Mouse (Mus musculus) intestine, embryonic 16.5 days (tissue): ENCODE data around the gene Cyp2j12. TPM values are rescaled to one million over a fixed set of nuclear protein-coding genes. Genes with fewer than 3 reads are reported as not detected.
A peak's percentile ranks its signal among the peaks of the same experiment; 100 is the strongest.
"Not testable (repeated sequence)": the region's sequence is repeated elsewhere in the genome, so short reads cannot be mapped to it uniquely, and the experiment has no call there.

ENCODE experiments used
- ATAC-seq: fragments of 200-750 bp; cut with Nextera tagmentation; 2 replicates; pipeline ENCODE4 v1.8.0; 2017; ENCODE audit warnings: moderate TSS enrichment, moderate library complexity
- H3K27ac ChIP-seq: fragments of 300-500 bp; sonication (generic); 2 replicates; pipeline ENCODE4 v1.5.1; 2014; ENCODE audit warnings: mild to moderate bottlenecking, low read length
- H3K27me3 ChIP-seq: fragments of 300-500 bp; sonication (generic); replicated peaks from 2 replicates; pipeline ENCODE4 v1.6.1; 2014; ENCODE audit warnings: low read length, control low read depth, mixed read lengths; ENCODE audit not compliant: control insufficient read depth, insufficient read depth
- H3K36me3 ChIP-seq: fragments of 300-500 bp; sonication (generic); 2 replicates; pipeline ENCODE4 v1.6.1; 2014; ENCODE audit warnings: low read length, control low read depth; ENCODE audit not compliant: control insufficient read depth, insufficient read depth
- H3K4me1 ChIP-seq: fragments of 300-500 bp; sonication (generic); 2 replicates; pipeline ENCODE4 v1.6.1; 2014; ENCODE audit warnings: low read length, control low read depth, mixed read lengths; ENCODE audit not compliant: control insufficient read depth, insufficient read depth
- H3K4me2 ChIP-seq: fragments of 300-500 bp; sonication (generic); 2 replicates; pipeline ENCODE4 v1.6.1; 2014; ENCODE audit warnings: low read depth, low read length, control low read depth
- H3K4me3 ChIP-seq: fragments of 300-500 bp; sonication (generic); 2 replicates; pipeline ENCODE4 v1.5.1; 2014; ENCODE audit warnings: mild to moderate bottlenecking, low read length
- H3K9ac ChIP-seq: fragments of 300-500 bp; sonication (generic); 2 replicates; pipeline ENCODE4 v1.6.1; 2014; ENCODE audit warnings: low read depth, low read length
- H3K9me3 ChIP-seq: fragments of 300-500 bp; sonication (generic); 2 replicates; pipeline ENCODE4 v1.6.1; 2016; ENCODE audit warnings: low read length, control low read depth; ENCODE audit not compliant: control insufficient read depth
- WGBS: fragments of 180-500 bp; shearing (Covaris S2); extraction: QIAGEN DNeasy Blood & Tissue Kit; methylation state at CpG from one replicate; pipeline ENCODE4 v1.1.7; 2014; 5-methylcytosine and 5-hydroxymethylcytosine counted together
- polyA plus RNA-seq: library from polyadenylated mRNA; unstranded; fragments of >200 nt; fragmentation: Nextera tagmentation; extraction: Ambion mirVana; gene quantifications from 2 replicates; pipeline ENCODE4 v1.2.1, GENCODE M21; 2015

Gene Cyp2j12
- polyA plus RNA-seq, 1 experiment from 2014 or later: not detected

DNA sequence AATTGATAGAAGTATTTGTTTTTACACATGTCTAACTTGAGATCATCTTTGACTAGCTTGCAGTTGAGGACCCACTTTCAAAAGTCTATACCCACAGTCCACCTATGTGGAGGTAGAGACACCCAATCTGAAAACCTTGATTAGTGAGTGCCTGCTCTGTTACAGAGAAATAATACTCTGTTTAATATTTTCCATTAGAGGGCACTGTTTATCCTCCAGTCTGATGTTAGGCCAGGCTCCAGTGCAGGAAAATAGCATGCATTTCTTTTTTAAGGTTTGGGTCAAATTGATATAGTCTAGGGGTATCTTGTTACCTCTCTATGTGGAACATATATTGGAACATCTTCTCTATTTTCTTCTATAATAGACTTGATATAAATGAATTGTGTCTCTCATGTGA, 49.1 kb downstream of the Cyp2j12 start:
- no peaks in the 10 kb centered on the region for H3K4me1 ChIP-seq
- H3K4me3 ChIP-seq: no peak overlapping the region
- H3K4me2 ChIP-seq: no peak overlapping the region
- no peaks in the 10 kb centered on the region for H3K27me3 ChIP-seq
- H3K9me3 ChIP-seq: no peaks in the 10 kb centered on the region
- ATAC-seq: no peak
- no peaks in the 10 kb centered on the region for H3K36me3 ChIP-seq
- no peak overlapping the region for H3K27ac ChIP-seq
- no peak overlapping the region for H3K9ac ChIP-seq

DNA sequence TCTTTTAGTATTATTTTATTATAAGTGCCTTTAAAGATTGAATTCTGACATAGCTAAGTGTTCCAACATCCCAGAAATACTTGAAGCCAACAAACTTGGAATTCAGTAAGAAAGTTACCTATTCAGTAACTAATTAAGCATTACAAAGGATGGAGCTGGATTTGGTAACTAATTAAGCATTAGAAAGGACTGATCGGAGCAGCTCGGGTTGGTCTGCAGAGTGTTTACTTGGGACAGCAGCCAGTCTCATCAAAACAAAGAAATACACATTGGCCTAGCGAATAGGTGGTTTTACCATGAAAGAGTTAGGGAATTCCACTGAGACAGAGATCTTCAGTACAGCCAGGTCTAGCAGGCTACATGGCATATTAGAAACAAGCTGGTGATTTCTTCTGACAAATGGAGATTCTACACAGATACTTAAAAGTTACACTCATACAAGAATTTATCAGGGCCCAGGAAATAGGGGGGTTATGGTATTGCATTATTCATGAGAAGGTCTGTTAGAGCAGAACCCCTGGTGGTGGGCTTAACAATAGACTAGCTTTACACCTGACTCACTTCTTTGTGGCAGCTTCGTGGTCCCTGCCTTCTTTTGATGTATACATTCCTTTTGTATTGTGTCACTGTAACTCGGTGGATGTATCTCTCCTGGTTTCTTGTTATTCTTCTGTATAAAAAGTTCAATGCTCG, 51.5 kb downstream of the Cyp2j12 start:
- not testable (repeated sequence) for H3K27me3 ChIP-seq, H3K9ac ChIP-seq, ATAC-seq, H3K4me1 ChIP-seq, H3K36me3 ChIP-seq, H3K9me3 ChIP-seq, H3K4me2 ChIP-seq, H3K27ac ChIP-seq, H3K4me3 ChIP-seq
- WGBS: 58% methylated on average over 6 of the region's 6 CpGs

DNA sequence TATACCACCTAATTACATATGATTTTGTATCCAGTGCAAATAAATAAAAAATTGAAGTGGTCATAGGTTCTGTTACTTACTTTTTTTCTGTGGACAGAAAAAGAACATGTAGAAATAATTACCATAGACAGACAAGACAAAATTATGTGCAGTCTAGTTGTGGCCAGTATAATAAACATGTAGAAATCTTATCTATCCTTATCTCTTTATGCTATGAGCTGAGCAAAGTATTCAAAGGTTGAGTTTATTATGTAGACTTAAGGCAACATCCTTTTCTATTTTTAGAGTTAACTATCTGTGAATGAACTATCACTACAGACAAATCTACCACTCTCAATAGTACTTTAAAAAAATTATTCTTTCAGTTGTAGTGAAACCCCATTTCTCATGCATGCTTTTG, 62.6 kb downstream of the Cyp2j12 start:
- no peak overlapping the region for H3K9ac ChIP-seq
- H3K4me1 ChIP-seq: peaks cover 4% of the 10 kb centered on the region; the same call in 1 of the 2 replicates
- H3K4me3 ChIP-seq: no peak overlapping the region
- H3K36me3 ChIP-seq: no peaks in the 10 kb centered on the region
- H3K27me3 ChIP-seq: no peaks in the 10 kb centered on the region
- H3K27ac ChIP-seq: no peak overlapping the region
- no peaks in the 10 kb centered on the region for H3K9me3 ChIP-seq
- H3K4me2 ChIP-seq: no peak overlapping the region
- peak; percentile 79 for ATAC-seq

DNA sequence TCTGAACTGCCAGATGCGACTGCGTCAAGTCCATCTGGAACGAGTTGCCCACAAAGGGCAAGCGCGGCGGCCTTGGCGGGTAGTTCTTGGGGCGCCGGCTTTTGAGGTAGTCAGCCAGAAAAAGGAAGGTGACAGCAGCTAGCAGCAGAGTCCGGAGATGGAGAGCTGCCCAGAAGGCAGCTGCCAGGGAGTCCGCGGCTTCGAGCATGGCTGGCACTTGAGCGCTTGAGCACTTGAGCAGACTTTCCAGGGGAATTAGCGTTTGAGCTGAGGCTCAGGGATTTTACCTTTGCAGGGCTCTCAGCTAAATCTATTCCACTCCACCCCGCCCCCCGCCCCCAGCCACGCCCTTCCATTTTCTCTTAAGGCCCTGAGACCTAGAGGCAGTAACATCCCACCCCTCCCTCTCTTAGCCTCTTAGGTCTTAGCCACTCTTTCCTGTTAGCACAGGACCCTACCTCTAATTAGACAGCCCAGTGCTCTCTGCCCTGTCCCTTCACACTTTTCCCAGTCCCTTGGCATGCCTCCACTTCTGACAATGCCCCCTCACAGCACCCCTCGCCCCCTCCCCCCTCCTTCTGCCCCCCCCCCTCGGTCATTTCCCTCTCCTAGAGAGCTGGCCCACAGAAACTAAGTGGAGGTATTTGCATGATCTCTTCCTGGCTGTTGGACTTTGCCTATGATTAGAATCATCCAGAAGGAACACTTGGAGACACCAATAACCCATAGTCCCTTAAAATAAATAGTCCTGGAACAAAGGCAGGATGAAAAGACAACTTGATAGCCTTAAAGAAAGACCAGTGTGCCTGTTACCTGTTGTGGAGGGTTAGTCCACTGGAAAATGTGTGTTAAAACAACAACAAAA, 63.5 kb downstream of the Cyp2j12 start, which contains the start of gene Cyp2j13:
TSS of gene Cyp2j13 (minus strand) at position 286 of the 865 bp plus-strand sequence.
- Histone ChIP-seq H3K27me3 (no peaks in the 10 kb centered on the region), H3K4me1 (peaks cover 4% of the 10 kb centered on the region; the same call in 1 of the 2 replicates), H3K27ac (no peak within 1 kb of the TSS), H3K36me3 (no peaks in the 10 kb centered on the region), H3K4me2 (peak within 1 kb of the TSS; percentile 19; the same call in 1 of the 2 replicates), H3K9ac (peak within 1 kb of the TSS; percentile 40), H3K9me3 (no peaks in the 10 kb centered on the region), H3K4me3 (peak within 1 kb of the TSS; percentile 3; the same call in 1 of the 2 replicates)
- 10% methylated on average over 20 of the region's 20 CpGs for WGBS
- ATAC-seq: peak; percentile 82

DNA sequence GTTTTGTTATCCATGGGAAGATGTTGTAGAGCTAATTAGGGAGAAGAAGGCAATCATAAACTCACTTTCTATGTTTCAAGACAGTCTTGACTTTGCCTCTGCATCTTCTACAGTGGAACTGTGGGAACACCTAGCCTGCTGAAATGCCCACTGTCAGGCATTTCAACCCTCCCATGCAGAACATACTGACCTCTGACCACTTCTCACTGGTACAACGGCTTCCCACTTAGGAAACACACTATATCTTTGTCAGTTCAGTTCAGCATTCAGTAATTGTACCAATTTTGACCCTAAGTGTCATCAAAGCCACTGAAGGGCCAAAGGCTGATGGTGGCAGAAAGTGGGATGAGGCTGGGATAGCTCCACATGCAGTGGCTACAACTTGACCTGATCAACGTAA, 78.9 kb downstream of the Cyp2j12 start:
- Histone ChIP-seq H3K4me2 (no peak overlapping the region), H3K27ac (no peak overlapping the region), H3K4me3 (no peak overlapping the region), H3K36me3 (no peaks in the 10 kb centered on the region), H3K27me3 (no peaks in the 10 kb centered on the region), H3K4me1 (no peaks in the 10 kb centered on the region), H3K9ac (no peak overlapping the region), H3K9me3 (no peaks in the 10 kb centered on the region)
- no peak for ATAC-seq
- 68% methylated on average over 2 of the region's 2 CpGs for WGBS

DNA sequence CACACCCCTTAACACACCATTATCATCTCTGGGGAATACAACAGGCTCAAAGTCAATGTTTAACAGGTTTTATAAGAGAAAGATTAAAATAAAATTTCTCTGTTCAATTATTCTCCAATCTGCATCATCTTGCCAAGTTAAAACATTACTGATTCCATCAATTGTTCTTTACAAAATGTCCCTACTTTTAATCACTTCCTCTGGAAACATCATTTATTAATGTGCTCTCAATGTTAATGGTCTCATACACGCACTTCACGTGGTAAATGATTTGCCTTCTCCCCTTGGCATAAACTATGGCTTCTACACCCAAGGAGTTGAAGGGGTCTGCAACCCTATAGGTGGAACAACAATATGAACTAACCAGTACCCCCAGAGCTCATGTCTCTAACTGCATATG, 80.8 kb downstream of the Cyp2j12 start:
- no peak for ATAC-seq
- Histone ChIP-seq H3K9ac (no peak overlapping the region), H3K27me3 (no peaks in the 10 kb centered on the region), H3K27ac (no peak overlapping the region), H3K4me1 (no peaks in the 10 kb centered on the region), H3K4me3 (no peak overlapping the region), H3K9me3 (no peaks in the 10 kb centered on the region), H3K4me2 (no peak overlapping the region), H3K36me3 (no peaks in the 10 kb centered on the region)
- 77% methylated on average over 2 of the region's 2 CpGs for WGBS

Other genes with a start within 250 kb of the Cyp2j12 start
- 31.1 and 34.9 TPM in 2 replicates for gene Hook1, start 173.9 kb downstream of the Cyp2j12 start, polyA plus RNA-seq
- 0.29 and 1.3 TPM in 2 replicates for gene Cyp2j13, start 63.6 kb downstream of the Cyp2j12 start, polyA plus RNA-seq
- gene Cyp2j7, start 95.5 kb upstream of the Cyp2j12 start, polyA plus RNA-seq: not detected in 2 replicates
- gene Cyp2j11, start 207.5 kb upstream of the Cyp2j12 start, polyA plus RNA-seq: not detected in 2 replicates